ENCODE assay signal across 25 mouse cellular contexts in the genomic region with DNA sequence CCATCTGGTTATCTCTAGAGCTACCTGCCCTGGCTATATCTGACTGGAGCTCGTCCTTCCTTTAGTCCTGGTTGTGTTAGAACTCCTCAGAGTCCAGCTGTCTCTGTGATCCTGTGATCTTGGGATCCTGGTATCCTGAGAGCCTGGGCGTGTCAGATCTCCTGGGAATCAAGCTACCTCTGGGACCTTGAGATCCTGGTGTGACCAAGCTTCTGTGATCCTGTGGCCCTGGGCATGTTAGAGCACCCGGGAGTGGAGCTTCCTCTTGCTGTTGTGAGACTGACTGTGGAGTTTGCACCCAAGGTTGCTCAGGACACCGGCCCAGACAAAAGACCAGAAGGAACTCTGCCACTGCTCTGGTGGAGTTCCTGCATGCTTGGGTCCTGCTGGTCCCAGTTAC.
"Had no signal": no experiment of that assay in that cellular context is flagged by ENCODE, and none has a peak within 500 bp of the region (broad histone marks: within the 10 kb centered on the region; RNA-seq: fewer than 3 reads in every experiment).

No protein-coding gene starts in this region.

- H3K36me3 ChIP-seq: heart, embryonic 13.5 days; heart, embryonic 15.5 days; hindbrain, embryonic 13.5 days; hindbrain, embryonic 15.5 days; intestine, embryonic 15.5 days; kidney, embryonic 15.5 days; limb, embryonic 15.5 days had no signal

- H3K27me3 ChIP-seq: heart, embryonic 13.5 days; heart, embryonic 15.5 days; hindbrain, embryonic 13.5 days; hindbrain, embryonic 15.5 days; intestine, embryonic 15.5 days; kidney, embryonic 15.5 days; limb, embryonic 13.5 days; limb, embryonic 15.5 days; liver, embryonic 12.5 days had no signal

- H3K27ac ChIP-seq: heart, adult 2 months; heart, embryonic 13.5 days; heart, embryonic 15.5 days; hindbrain, embryonic 13.5 days; hindbrain, embryonic 15.5 days; hindbrain, postnatal 0 days; intestine, embryonic 15.5 days; kidney, embryonic 15.5 days; kidney, postnatal 0 days; limb, embryonic 13.5 days; limb, embryonic 15.5 days; liver, embryonic 12.5 days had no signal

- H3K4me2 ChIP-seq: heart, embryonic 13.5 days; heart, embryonic 15.5 days; hindbrain, embryonic 13.5 days; hindbrain, embryonic 15.5 days; intestine, embryonic 15.5 days; kidney, embryonic 15.5 days; limb, embryonic 13.5 days; limb, embryonic 15.5 days; liver, embryonic 12.5 days had no signal

- ATAC-seq: forebrain, postnatal 0 days; hindbrain, postnatal 0 days; intestine, embryonic 15.5 days; liver, embryonic 12.5 days had no signal

- H3K4me1 ChIP-seq: heart, embryonic 15.5 days; hindbrain, embryonic 13.5 days; hindbrain, embryonic 15.5 days; intestine, embryonic 15.5 days; kidney, embryonic 15.5 days; limb, embryonic 13.5 days; limb, embryonic 15.5 days; liver, embryonic 12.5 days had no signal

- H3K9me3 ChIP-seq: heart, embryonic 13.5 days; heart, embryonic 15.5 days; hindbrain, embryonic 13.5 days; hindbrain, embryonic 15.5 days; intestine, embryonic 15.5 days; kidney, embryonic 15.5 days; limb, embryonic 13.5 days; limb, embryonic 15.5 days; liver, embryonic 12.5 days had no signal

- H3K9ac ChIP-seq: forebrain, postnatal 0 days; heart, embryonic 13.5 days; heart, embryonic 15.5 days; hindbrain, embryonic 13.5 days; hindbrain, embryonic 15.5 days; intestine, embryonic 15.5 days; kidney, embryonic 15.5 days; limb, embryonic 13.5 days; limb, embryonic 15.5 days; liver, embryonic 12.5 days had no signal

- DNase-seq: forebrain, postnatal 0 days; gastrocnemius, postnatal 14 days; gastrocnemius, postnatal 36 days; heart, adult 2 months; heart, postnatal 14 days; heart, postnatal 36 days; kidney, adult 11 months; kidney, adult 2 months; kidney, adult 9 months; kidney, postnatal 14 days; kidney, postnatal 36 days; layer of hippocampus, adult 9-11 months; layer of hippocampus, postnatal 36 days; left cerebral cortex, postnatal 4 days had no signal

- H3K4me3 ChIP-seq: heart, adult 2 months; heart, embryonic 13.5 days; heart, embryonic 15.5 days; hindbrain, embryonic 13.5 days; hindbrain, embryonic 15.5 days; intestine, embryonic 15.5 days; kidney, embryonic 15.5 days; limb, embryonic 13.5 days; limb, embryonic 15.5 days; liver, embryonic 12.5 days had no signal
